Mouse (Mus musculus) liver, embryonic 14.5 days (tissue): ENCODE results near the gene Nipsnap3a. TPM values are rescaled to one million over a fixed set of nuclear protein-coding genes. Genes with fewer than 3 reads are reported as not detected.

Source experiments
- ATAC-seq: fragments of 200-750 bp; cut with Nextera tagmentation; 2 replicates; pipeline ENCODE4 v1.8.0; 2017; ENCODE audit warnings: moderate number of reproducible peaks, mild to moderate bottlenecking, moderate library complexity; ENCODE audit not compliant: insufficient read depth
- DNase-seq, 3 experiments: peaks; one replicate each; pipeline ENCODE4 v3.0.0-alpha.2; 2012 to 2013; ENCODE audit warnings: low read depth in 3 of 3, low spot score in 3 of 3
- H3K27ac ChIP-seq: fragments of 300-500 bp; sonication (generic); 2 replicates; pipeline ENCODE4 v1.5.1; 2014; ENCODE audit warnings: moderate library complexity, mild to moderate bottlenecking, control low read depth, inconsistent platforms
- H3K27me3 ChIP-seq: fragments of 300-500 bp; sonication (generic); 2 replicates; pipeline ENCODE4 v1.6.1; 2014; ENCODE audit warnings: mild to moderate bottlenecking, low read length, moderate library complexity; ENCODE audit not compliant: control insufficient read depth, insufficient read depth
- H3K36me3 ChIP-seq: fragments of 300-500 bp; sonication (generic); replicated peaks from 2 replicates; pipeline ENCODE4 v1.6.1; 2014; ENCODE audit warnings: low read depth; ENCODE audit not compliant: control insufficient read depth, insufficient read depth
- H3K4me1 ChIP-seq, 2 experiments: fragments of 200-500 bp in 1 of 2; fragments of 300-500 bp in 1 of 2; sonication (generic) in 1 of 2; replicated peaks; 2 replicates each; pipeline ENCODE4 v1.6.1; 2012 to 2014; ENCODE audit warnings: antibody characterized with exemption in 1 of 2, inconsistent platforms in 1 of 2, low read length in 1 of 2; ENCODE audit not compliant: control insufficient read depth in 2 of 2, insufficient read depth in 2 of 2
- H3K4me2 ChIP-seq: fragments of 300-500 bp; sonication (generic); 2 replicates; pipeline ENCODE4 v1.6.1; 2014; ENCODE audit warnings: low read depth, mild to moderate bottlenecking, control low read depth, moderate library complexity
- H3K4me3 ChIP-seq, 2 experiments: fragments of 200-500 bp in 1 of 2; fragments of 300-500 bp in 1 of 2; sonication (generic) in 1 of 2; 2 replicates each; pipeline ENCODE4 v1.5.1; 2012 to 2014; ENCODE audit warnings: low read depth in 2 of 2, low read length in 2 of 2, mild to moderate bottlenecking in 2 of 2, control low read depth in 1 of 2, inconsistent platforms in 1 of 2, moderate library complexity in 1 of 2; ENCODE audit not compliant: insufficient read depth in 1 of 2
- H3K9ac ChIP-seq: fragments of 300-500 bp; sonication (generic); replicated peaks from 2 replicates; pipeline ENCODE4 v1.6.1; 2014; ENCODE audit warnings: mild to moderate bottlenecking, control low read depth, moderate library complexity
- H3K9me3 ChIP-seq: fragments of 300-500 bp; sonication (generic); 2 replicates; pipeline ENCODE4 v1.6.1; 2016; ENCODE audit warnings: low read length, mixed read lengths; ENCODE audit not compliant: control insufficient read depth
- CTCF ChIP-seq: IDR thresholded peaks from 2 replicates; pipeline ENCODE4 v1.5.1; 2016; ENCODE audit warnings: antibody characterized with exemption, low read depth, control low read depth
- EP300 ChIP-seq: IDR thresholded peaks from 2 replicates; pipeline ENCODE4 v1.6.1; 2016; ENCODE audit warnings: antibody characterized with exemption, low read depth
- WGBS: fragments of 180-500 bp; shearing (Covaris S2); extraction: QIAGEN DNeasy Blood & Tissue Kit; methylation state at CpG from one replicate; pipeline ENCODE4 v1.1.7; 2014; ENCODE audit not compliant: insufficient replicate concordance; 5-methylcytosine and 5-hydroxymethylcytosine counted together
- polyA plus RNA-seq, 2 experiments: library from polyadenylated mRNA; depleted of rRNA in 1 of 2; stranded (reverse) in 1 of 2; unstranded in 1 of 2; fragments of >200 nt; fragmentation: Nextera tagmentation in 1 of 2; extraction: Ambion mirVana in 1 of 2; gene quantifications; 2 replicates each; pipeline versions ENCODE4 v1.2.1 to v1.2.3; 2012 to 2014

Gene Nipsnap3a
- polyA plus RNA-seq, 2 experiments = not detected

DNA sequence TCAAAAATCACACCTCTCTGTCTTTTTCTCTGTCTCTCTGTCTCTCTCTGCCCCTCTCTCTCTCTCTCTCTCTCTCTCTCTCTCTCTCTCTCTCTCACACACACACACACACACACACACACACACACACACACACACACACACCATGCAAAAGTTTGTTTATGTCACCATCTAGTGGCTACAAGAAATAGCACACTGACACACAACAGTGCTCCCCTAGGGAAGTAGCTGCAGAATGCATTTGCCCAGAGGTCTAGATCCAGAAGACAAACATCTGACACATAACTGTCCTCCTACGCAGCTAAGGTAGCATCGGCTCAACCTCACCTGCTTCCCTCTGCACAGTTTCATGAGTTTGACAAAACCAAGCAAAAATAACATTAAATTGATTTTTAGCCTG lies 3.9 kb upstream of the Nipsnap3a start:
- Histone ChIP-seq H3K27me3 (no peaks in the 10 kb centered on the region), H3K36me3 (no peaks in the 10 kb centered on the region), H3K4me2 (no peak overlapping the region), H3K9me3 (no peaks in the 10 kb centered on the region), H3K27ac (no peak overlapping the region), H3K4me3 (no peak overlapping the region), H3K9ac (no peak overlapping the region), H3K4me1 (no peaks in the 10 kb centered on the region)
- 45% methylated on average over 2 of the region's 2 CpGs for WGBS
- TF ChIP-seq EP300 (no peak), CTCF (peak; percentile 46)
- ATAC-seq = no peak
- DNase-seq = no peak

DNA sequence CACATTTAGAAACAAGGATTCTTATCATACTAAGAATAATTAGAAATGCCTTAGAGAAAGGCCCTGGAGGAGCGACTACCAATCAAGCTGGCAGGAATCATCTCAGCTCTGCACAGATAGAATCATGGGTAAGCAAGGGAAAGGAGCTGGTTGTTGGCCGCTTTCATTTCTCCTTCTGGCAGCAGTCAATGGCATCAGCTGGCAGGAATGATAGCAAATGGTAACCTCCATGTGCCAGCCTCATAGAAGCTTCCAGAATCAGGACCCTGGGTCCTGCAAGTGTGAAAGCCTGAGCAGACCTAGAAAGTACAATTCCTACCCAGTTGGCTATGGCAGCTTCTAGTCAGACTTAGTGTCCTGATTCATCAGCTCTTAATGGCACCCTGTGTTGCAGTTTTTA lies 2.8 kb upstream of the Nipsnap3a start:
- DNase-seq = no peak
- Histone ChIP-seq H3K9ac (no peak overlapping the region), H3K4me1 (no peaks in the 10 kb centered on the region), H3K36me3 (no peaks in the 10 kb centered on the region), H3K27ac (no peak overlapping the region), H3K4me2 (no peak overlapping the region), H3K27me3 (no peaks in the 10 kb centered on the region), H3K4me3 (no peak overlapping the region), H3K9me3 (no peaks in the 10 kb centered on the region)
- ATAC-seq = no peak
- TF ChIP-seq CTCF (no peak), EP300 (no peak)
- 66% methylated on average over 2 of the region's 2 CpGs for WGBS

DNA sequence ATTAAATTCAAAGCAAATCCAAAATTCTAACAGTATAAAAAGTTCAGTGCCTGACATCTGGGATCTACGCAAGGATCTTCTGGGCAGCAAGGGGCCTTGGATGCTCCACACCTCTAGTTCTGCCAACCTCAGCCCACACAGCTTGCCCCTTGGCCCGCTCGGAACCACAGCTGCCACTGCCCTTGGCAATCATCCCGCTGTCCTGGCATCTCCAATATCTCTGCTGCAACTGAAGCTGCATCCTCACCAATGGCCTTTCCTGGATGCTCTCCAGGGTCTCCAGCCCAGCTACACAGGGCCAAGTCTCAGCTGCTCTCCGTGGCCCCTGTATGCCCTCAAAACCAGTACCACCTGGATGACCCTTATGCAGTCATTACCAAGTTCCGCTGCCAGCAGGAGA lies 10.4 kb downstream of the Nipsnap3a start:
- no peaks in the 10 kb centered on the region for H3K4me1 ChIP-seq
- no peaks in the 10 kb centered on the region for H3K9me3 ChIP-seq
- no peak overlapping the region for H3K27ac ChIP-seq
- TF ChIP-seq EP300 (no peak), CTCF (no peak)
- H3K4me3 ChIP-seq = no peak overlapping the region
- DNase-seq (no peak), ATAC-seq (no peak)
- H3K4me2 ChIP-seq = no peak overlapping the region
- H3K36me3 ChIP-seq = no peaks in the 10 kb centered on the region
- H3K27me3 ChIP-seq = no peaks in the 10 kb centered on the region
- 76% methylated on average over 6 of the region's 6 CpGs for WGBS
- H3K9ac ChIP-seq = no peak overlapping the region

DNA sequence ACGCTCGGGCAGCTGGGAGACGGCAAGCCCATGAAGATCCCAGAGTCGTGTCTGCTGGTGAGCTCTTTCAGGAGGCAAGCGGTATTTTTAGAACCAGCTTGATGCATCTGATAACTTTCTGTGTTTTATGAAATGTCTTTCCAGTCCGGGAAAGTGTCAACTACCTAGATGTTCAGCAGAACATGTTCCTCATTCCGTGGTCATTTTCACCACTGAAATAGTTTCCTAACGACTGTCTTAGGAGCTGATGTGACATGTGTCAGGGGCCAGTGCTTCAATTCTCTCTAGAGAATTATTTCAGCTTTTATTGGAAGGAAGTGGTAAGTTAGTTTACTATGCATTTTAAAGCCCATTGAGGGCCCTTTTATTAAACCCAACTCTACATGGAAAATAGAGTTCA lies 11.1 kb downstream of the Nipsnap3a start:
- no peak for TF ChIP-seq CTCF
- no peak for TF ChIP-seq EP300
- WGBS = 18% methylated on average over 8 of the region's 8 CpGs
- no peak overlapping the region for H3K4me2 ChIP-seq
- no peaks in the 10 kb centered on the region for H3K36me3 ChIP-seq
- DNase-seq (no peak), ATAC-seq (no peak)
- no peaks in the 10 kb centered on the region for H3K4me1 ChIP-seq
- no peak overlapping the region for H3K27ac ChIP-seq
- no peaks in the 10 kb centered on the region for H3K9me3 ChIP-seq
- no peak overlapping the region for H3K9ac ChIP-seq
- H3K4me3 ChIP-seq = no peak overlapping the region
- no peaks in the 10 kb centered on the region for H3K27me3 ChIP-seq

DNA sequence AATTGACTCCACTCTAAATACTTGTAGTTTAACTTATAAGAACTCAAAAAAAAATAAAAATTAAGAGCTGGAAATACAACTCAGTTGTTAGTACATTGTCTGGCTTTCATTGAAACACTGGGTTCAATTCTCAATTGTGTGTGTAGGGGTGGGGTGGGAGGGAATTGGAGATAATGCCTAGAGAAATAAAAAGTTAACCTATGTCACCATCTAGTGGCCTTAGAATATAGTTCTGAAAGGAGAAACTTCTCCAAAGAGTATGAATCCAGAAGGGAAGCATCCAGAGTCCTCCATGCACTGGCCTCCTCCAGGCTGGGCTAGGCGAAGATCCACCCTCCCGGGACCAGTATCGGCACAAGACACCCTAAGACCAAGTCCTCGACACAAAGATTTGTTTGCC lies 20.1 kb downstream of the Nipsnap3a start:
- H3K4me3 ChIP-seq = no peak overlapping the region
- no peak for DNase-seq
- H3K27ac ChIP-seq = no peak overlapping the region
- no peak overlapping the region for H3K9ac ChIP-seq
- H3K9me3 ChIP-seq = no peaks in the 10 kb centered on the region
- H3K36me3 ChIP-seq = no peaks in the 10 kb centered on the region
- WGBS = 58% methylated on average over 4 of the region's 4 CpGs
- peaks cover 0 to 7% of the 10 kb centered on the region in 2 experiments; a peak in 2 of 4 replicates for H3K4me1 ChIP-seq
- H3K4me2 ChIP-seq = no peak overlapping the region
- H3K27me3 ChIP-seq = no peaks in the 10 kb centered on the region
- ATAC-seq = no peak
- TF ChIP-seq CTCF (no peak), EP300 (no peak)
